Mouse (Mus musculus) left cerebral cortex, postnatal 14 days (tissue): ENCODE data around the gene Ube2l6. TPM values are rescaled to one million over a fixed set of nuclear protein-coding genes. Genes with fewer than 3 reads are reported as not detected.

Experiments used
- DNase-seq, 2 experiments: peaks; one replicate each; pipeline ENCODE4 v3.0.0; 2021 to 2022; ENCODE audit warnings: low spot score in 2 of 2, mixed read lengths in 1 of 2
- intact Hi-C: fragments of 180-260 bp; cut with DNase I; formaldehyde crosslinking; loops from one replicate; pipeline ENCODE4 v1.15.1; 2025
- total RNA-seq, 2 experiments: library from RNA; stranded (reverse); gene quantifications; 2 replicates each; pipeline ENCODE4 v1.2.3; 2021

Ube2l6 gene
- total RNA-seq, 2 experiments from 2014 or later, result 5.1 to 6.0 TPM

DNA sequence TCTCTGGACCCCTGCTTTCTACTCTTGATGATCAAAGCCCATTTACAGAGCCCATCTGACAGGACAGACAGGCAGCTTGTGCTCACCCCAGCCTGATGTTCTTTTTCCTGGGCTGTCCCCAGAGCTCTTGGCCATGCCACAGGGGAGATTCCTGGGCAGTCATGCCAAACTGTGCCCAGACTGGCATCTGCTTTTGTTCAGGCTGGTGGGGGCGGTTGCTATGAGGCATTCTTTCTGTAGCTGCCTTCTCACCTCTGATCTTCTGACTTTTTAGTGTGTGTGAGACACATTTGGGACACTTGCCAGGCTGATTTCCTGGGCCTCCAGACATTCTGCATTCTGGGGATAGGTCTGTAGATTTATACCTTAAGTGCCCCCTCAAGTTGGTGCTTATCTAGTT lies 59.9 kb downstream of the Ube2l6 start:
- intact Hi-C loops, result no loop called here

More for the DNA sequence above, 59.9 kb downstream of the Ube2l6 start:
- no peak for DNase-seq

Other genes with a start within 250 kb of the Ube2l6 start
- 10 to 100 TPM; 65.6 to 76.0 TPM for gene Ctnnd1, start 148.1 kb upstream of the Ube2l6 start, total RNA-seq
- not detected for gene Btbd18, start 139.7 kb upstream of the Ube2l6 start, total RNA-seq
- gene Selenoh, start 128.1 kb upstream of the Ube2l6 start, total RNA-seq, result 10 to 100 TPM; 47.2 to 54.1 TPM
- 1 to 10 TPM; 1.8 to 3.5 TPM for gene Gm28635, start 120.8 kb upstream of the Ube2l6 start, total RNA-seq
- 10 to 100 TPM; 30.3 to 32.3 TPM for gene Med19, start 120.4 kb upstream of the Ube2l6 start, total RNA-seq
- 100 to 1,000 TPM; 209 to 211 TPM for gene Tmx2, start 119.7 kb upstream of the Ube2l6 start, total RNA-seq
- 10 to 100 TPM; 41.6 to 42.9 TPM for gene Zdhhc5, start 83.6 kb upstream of the Ube2l6 start, total RNA-seq
- gene Clp1, start 71.5 kb upstream of the Ube2l6 start, total RNA-seq, result 1 to 10 TPM; 7.5 to 8.3 TPM
- 10 to 100 TPM; 40.1 to 41.0 TPM for gene Ypel4, start 64.8 kb upstream of the Ube2l6 start, total RNA-seq
- gene Gm19426, start 55.2 kb upstream of the Ube2l6 start, total RNA-seq, result 1 to 10 TPM; 1.6 to 2.0 TPM
- gene Serping1, start 23.4 kb upstream of the Ube2l6 start, total RNA-seq, result 1 to 10 TPM; 5.9 to 6.8 TPM
- not detected for gene Smtnl1, start 23.8 kb downstream of the Ube2l6 start, total RNA-seq
- gene Timm10, start 28.2 kb downstream of the Ube2l6 start, total RNA-seq, result 10 to 100 TPM; 59.7 to 63.5 TPM
- under 1 TPM; 0.15 to 0.24 TPM for gene Slc43a1, start 40.0 kb downstream of the Ube2l6 start, total RNA-seq
- gene Rtn4rl2, start 87.9 kb downstream of the Ube2l6 start, total RNA-seq, result 10 to 100 TPM; 92.2 to 95.0 TPM
- gene Slc43a3, start 137.8 kb downstream of the Ube2l6 start, total RNA-seq, result 1 to 10 TPM in 1 of 2 experiments, under 1 TPM in 1; 0.99 to 1.1 TPM
- not detected for gene Prg2, start 181.6 kb downstream of the Ube2l6 start, total RNA-seq
- gene Prg3, start 189.4 kb downstream of the Ube2l6 start, total RNA-seq, result not detected
- gene Ssrp1, start 238.4 kb downstream of the Ube2l6 start, total RNA-seq, result 10 to 100 TPM; 88.8 to 93.6 TPM
- 1 to 10 TPM; 1.4 to 2.0 TPM for gene P2rx3, start 238.6 kb downstream of the Ube2l6 start, total RNA-seq
- gene Tnks1bp1, start 249.2 kb downstream of the Ube2l6 start, total RNA-seq, result 100 to 1,000 TPM in 1 of 2 experiments, 10 to 100 TPM in 1; 88.5 to 102 TPM